Mouse (Mus musculus) lung, embryonic 16.5 days (tissue): ENCODE measurements around the gene Ikzf4. TPM values are rescaled to one million over a fixed set of nuclear protein-coding genes. Genes with fewer than 3 reads are reported as not detected.
"Not testable (repeated sequence)": the region's sequence is repeated elsewhere in the genome, so short reads cannot be mapped to it uniquely, and the experiment has no call there.

Source experiments
- ATAC-seq: fragments of 200-750 bp; cut with Nextera tagmentation; 2 replicates; pipeline ENCODE4 v1.8.0; 2017; ENCODE audit warnings: low read depth, mild to moderate bottlenecking, moderate library complexity
- H3K27ac ChIP-seq: fragments of 300-500 bp; sonication (generic); 2 replicates; pipeline ENCODE4 v1.5.1; 2014; ENCODE audit warnings: mild to moderate bottlenecking, control low read depth, low read length
- H3K27me3 ChIP-seq: fragments of 300-500 bp; sonication (generic); 2 replicates; pipeline ENCODE4 v1.6.1; 2014; ENCODE audit warnings: low read depth, low read length, mixed read lengths; ENCODE audit not compliant: control insufficient read depth, insufficient read depth
- H3K36me3 ChIP-seq: fragments of 300-500 bp; sonication (generic); 2 replicates; pipeline ENCODE4 v1.6.1; 2014; ENCODE audit warnings: low read length; ENCODE audit not compliant: control insufficient read depth, insufficient read depth
- H3K4me1 ChIP-seq: fragments of 300-500 bp; sonication (generic); replicated peaks from 2 replicates; pipeline ENCODE4 v1.6.1; 2014; ENCODE audit warnings: low read length, mixed read lengths; ENCODE audit not compliant: control insufficient read depth, insufficient read depth
- H3K4me2 ChIP-seq: fragments of 300-500 bp; sonication (generic); 2 replicates; pipeline ENCODE4 v1.6.1; 2014; ENCODE audit warnings: low read depth, low read length, control low read depth
- H3K4me3 ChIP-seq: fragments of 300-500 bp; sonication (generic); 2 replicates; pipeline ENCODE4 v1.5.1; 2014; ENCODE audit warnings: mild to moderate bottlenecking, low read length, control low read depth
- H3K9ac ChIP-seq: fragments of 300-500 bp; sonication (generic); 2 replicates; pipeline ENCODE4 v1.6.1; 2014; ENCODE audit warnings: low read length, control low read depth
- H3K9me3 ChIP-seq: fragments of 300-500 bp; sonication (generic); 2 replicates; pipeline ENCODE4 v1.6.1; 2016; ENCODE audit warnings: low read length; ENCODE audit not compliant: control insufficient read depth
- WGBS: fragments of 180-500 bp; shearing (Covaris S2); extraction: QIAGEN DNeasy Blood & Tissue Kit; methylation state at CpG from one replicate; pipeline ENCODE4 v1.1.7; 2014; 5-methylcytosine and 5-hydroxymethylcytosine counted together
- polyA plus RNA-seq: library from polyadenylated mRNA; unstranded; fragments of >200 nt; fragmentation: Nextera tagmentation; extraction: Ambion mirVana; gene quantifications from 2 replicates; pipeline ENCODE4 v1.2.1, GENCODE M21; 2015

Ikzf4 gene
- polyA plus RNA-seq, 1 experiment from 2014 or later: 1.6 TPM

GRCm38 (mm10) chr10:128642749-128643148 lies 3.0 kb downstream of the Ikzf4 start:
- WGBS: 82% methylated on average over 6 of the region's 6 CpGs
- Histone ChIP-seq H3K4me3 (no peak overlapping the region), H3K4me1 (peaks cover 10% of the 10 kb centered on the region), H3K4me2 (no peak overlapping the region), H3K9me3 (no peaks in the 10 kb centered on the region), H3K27ac (no peak overlapping the region), H3K9ac (no peak overlapping the region), H3K36me3 (no peaks in the 10 kb centered on the region), H3K27me3 (no peaks in the 10 kb centered on the region)
- ATAC-seq: no peak

GRCm38 (mm10) chr10:128641871-128642270 lies 3.9 kb downstream of the Ikzf4 start:
- Histone ChIP-seq H3K27ac (no peak overlapping the region), H3K9me3 (no peaks in the 10 kb centered on the region), H3K36me3 (no peaks in the 10 kb centered on the region), H3K4me3 (no peak overlapping the region), H3K4me1 (peaks cover 10% of the 10 kb centered on the region), H3K9ac (0 out of 2 replicates have a peak overlapping the region, but pooled peaks have one; percentile 7), H3K27me3 (no peaks in the 10 kb centered on the region), H3K4me2 (no peak overlapping the region)
- 58% methylated on average over 7 of the region's 7 CpGs for WGBS
- peak; percentile 24; the same call in 1 of the 2 replicates for ATAC-seq

- Histone ChIP-seq H3K4me1 (peaks cover 3% of the 10 kb centered on the region; the same call in 1 of the 2 replicates), H3K4me3 (no peak overlapping the region)
- ATAC-seq: no peak
These were observed 4.9 kb downstream of the Ikzf4 start for GRCm38 (mm10) chr10:128640891-128641290.

GRCm38 (mm10) chr10:128639999-128640398 lies 5.8 kb downstream of the Ikzf4 start:
- H3K4me2 ChIP-seq: no peak overlapping the region
- H3K27me3 ChIP-seq: no peaks in the 10 kb centered on the region
- H3K36me3 ChIP-seq: no peaks in the 10 kb centered on the region
- WGBS: 69% methylated on average over 14 of the region's 14 CpGs
- H3K9ac ChIP-seq: no peak overlapping the region
- no peak overlapping the region for H3K27ac ChIP-seq
- H3K4me3 ChIP-seq: no peak overlapping the region
- ATAC-seq: no peak
- H3K4me1 ChIP-seq: no peaks in the 10 kb centered on the region; the same call in 1 of the 2 replicates
- H3K9me3 ChIP-seq: no peaks in the 10 kb centered on the region

More at GRCm38 (mm10) chr10:128640891-128641290, 4.9 kb downstream of the Ikzf4 start:
- no peak overlapping the region for H3K4me2 ChIP-seq
- H3K27ac ChIP-seq: no peak overlapping the region
- H3K9me3 ChIP-seq: no peaks in the 10 kb centered on the region
- H3K27me3 ChIP-seq: no peaks in the 10 kb centered on the region
- WGBS: 93% methylated on average over 15 of the region's 15 CpGs
- no peaks in the 10 kb centered on the region for H3K36me3 ChIP-seq
- H3K9ac ChIP-seq: no peak overlapping the region

GRCm38 (mm10) chr10:128637011-128637410 lies 8.8 kb downstream of the Ikzf4 start:
- whole genome bisulfite sequencing: 22% methylated on average over 11 of the region's 11 CpGs
- Histone ChIP-seq H3K9me3 (no peaks in the 10 kb centered on the region), H3K9ac (0 out of 2 replicates have a peak overlapping the region, but pooled peaks have one; percentile 28), H3K4me2 (no peak overlapping the region), H3K4me1 (no peaks in the 10 kb centered on the region; the same call in 1 of the 2 replicates), H3K27me3 (no peaks in the 10 kb centered on the region), H3K27ac (no peak overlapping the region), H3K36me3 (0 out of 2 replicates have a peak, but pooled peaks cover 3% of the 10 kb centered on the region), H3K4me3 (no peak overlapping the region)
- no peak for ATAC-seq

- Histone ChIP-seq H3K9me3 (no peaks in the 10 kb centered on the region), H3K4me3 (no peak overlapping the region), H3K4me1 (no peaks in the 10 kb centered on the region), H3K27ac (no peak overlapping the region), H3K27me3 (no peaks in the 10 kb centered on the region), H3K4me2 (no peak overlapping the region), H3K9ac (no peak overlapping the region), H3K36me3 (0 out of 2 replicates have a peak, but pooled peaks cover 3% of the 10 kb centered on the region)
- 63% methylated on average over 6 of the region's 6 CpGs for WGBS
- ATAC-seq: no peak
These were observed 9.2 kb downstream of the Ikzf4 start for GRCm38 (mm10) chr10:128636561-128636960.

- 0 out of 2 replicates have a peak, but pooled peaks cover 3% of the 10 kb centered on the region for H3K36me3 ChIP-seq
- no peak overlapping the region for H3K4me3 ChIP-seq
- H3K27ac ChIP-seq: no peak overlapping the region
- no peak for ATAC-seq
- no peaks in the 10 kb centered on the region for H3K9me3 ChIP-seq
- H3K27me3 ChIP-seq: no peaks in the 10 kb centered on the region
- H3K4me1 ChIP-seq: no peaks in the 10 kb centered on the region
- H3K4me2 ChIP-seq: no peak overlapping the region
- WGBS: 88% methylated on average over 13 of the region's 13 CpGs
- H3K9ac ChIP-seq: no peak overlapping the region
These were observed 10.1 kb downstream of the Ikzf4 start for GRCm38 (mm10) chr10:128635697-128636096.

GRCm38 (mm10) chr10:128631571-128631970 lies 14.2 kb downstream of the Ikzf4 start:
- Histone ChIP-seq H3K36me3 (0 out of 2 replicates have a peak, but pooled peaks cover 3% of the 10 kb centered on the region), H3K9ac (no peak overlapping the region), H3K27me3 (no peaks in the 10 kb centered on the region), H3K4me2 (no peak overlapping the region), H3K27ac (no peak overlapping the region), H3K9me3 (no peaks in the 10 kb centered on the region), H3K4me1 (no peaks in the 10 kb centered on the region), H3K4me3 (no peak overlapping the region)
- WGBS: 27% methylated on average over 6 of the region's 6 CpGs
- ATAC-seq: no peak

GRCm38 (mm10) chr10:128630306-128630705 lies 15.5 kb downstream of the Ikzf4 start:
- H3K9me3 ChIP-seq, H3K27me3 ChIP-seq, H3K4me2 ChIP-seq, H3K36me3 ChIP-seq, H3K4me3 ChIP-seq, ATAC-seq, H3K27ac ChIP-seq, H3K4me1 ChIP-seq, H3K9ac ChIP-seq: not testable (repeated sequence)
- 78% methylated on average over 5 of the region's 5 CpGs for whole genome bisulfite sequencing

GRCm38 (mm10) chr10:128629746-128630145 lies 16.0 kb downstream of the Ikzf4 start:
- ATAC-seq: no peak
- Histone ChIP-seq H3K27me3 (no peaks in the 10 kb centered on the region), H3K9ac (no peak overlapping the region), H3K9me3 (no peaks in the 10 kb centered on the region), H3K4me1 (peaks cover 5% of the 10 kb centered on the region; the same call in 1 of the 2 replicates), H3K4me2 (no peak overlapping the region), H3K27ac (no peak overlapping the region), H3K36me3 (peaks cover 7% of the 10 kb centered on the region), H3K4me3 (no peak overlapping the region)
- 76% methylated on average over 2 of the region's 2 CpGs for WGBS
